Mouse (Mus musculus): Measurements from ENCODE around the gene Wdr34. TPM values are rescaled to one million over a fixed set of nuclear protein-coding genes. Genes with fewer than 3 reads are reported as not detected.

Gene Wdr34
- polyA plus RNA-seq, 1 experiment from 2014 or later = 42.3 TPM

GRCm38 (mm10) chr2:29991962-29992361, 56.7 kb downstream of the Wdr34 start:
- ATAC-seq (ENCODE audit: low FRiP score) = no peak
- no peak overlapping the region for H3K4me2 ChIP-seq
- peaks cover 97% of the 10 kb centered on the region for H3K36me3 ChIP-seq (replicated peaks)
- H3K27me3 ChIP-seq = no peaks in the 10 kb centered on the region
- H3K4me3 ChIP-seq (replicated peaks) = no peak overlapping the region
- H3K27ac ChIP-seq = no peak overlapping the region
- H3K9me3 ChIP-seq = no peaks in the 10 kb centered on the region
- WGBS = 54% methylated on average over 2 of the region's 2 CpGs
- H3K4me1 ChIP-seq = no peaks in the 10 kb centered on the region
- no peak overlapping the region for H3K9ac ChIP-seq

Small RNA genes lying within 50 kb of the gene (microRNA-seq; reads per million reads assigned to microRNA genes)
- 1.9 reads per million for gene Mir6997

Other genes with a start within 250 kb of the Wdr34 start
- 16.5 and 19.4 TPM in 2 replicates for gene Slc27a4, start 246.2 kb downstream of the Wdr34 start, polyA plus RNA-seq (2016; fragmentation: Nextera tagmentation; extraction: Ambion mirVana)
- 13.6 and 14.9 TPM in 2 replicates for gene Urm1, start 228.8 kb downstream of the Wdr34 start, polyA plus RNA-seq (2016; fragmentation: Nextera tagmentation; extraction: Ambion mirVana)
- gene Cercam, start 179.7 kb downstream of the Wdr34 start, polyA plus RNA-seq (2016; fragmentation: Nextera tagmentation; extraction: Ambion mirVana) = 9.4 and 10.1 TPM in 2 replicates
- gene Odf2, start 159.7 kb downstream of the Wdr34 start, polyA plus RNA-seq (2016; fragmentation: Nextera tagmentation; extraction: Ambion mirVana) = 118 and 133 TPM in 2 replicates
- gene Gle1, start 113.5 kb downstream of the Wdr34 start, polyA plus RNA-seq (2016; fragmentation: Nextera tagmentation; extraction: Ambion mirVana) = 77.6 and 79.7 TPM in 2 replicates
- 160 and 173 TPM in 2 replicates for gene Sptan1, start 83.3 kb downstream of the Wdr34 start, polyA plus RNA-seq (2016; fragmentation: Nextera tagmentation; extraction: Ambion mirVana)
- 774 and 776 TPM in 2 replicates for gene Set, start 8.5 kb upstream of the Wdr34 start, polyA plus RNA-seq (2016; fragmentation: Nextera tagmentation; extraction: Ambion mirVana)
- gene Pkn3, start 28.8 kb upstream of the Wdr34 start, polyA plus RNA-seq (2016; fragmentation: Nextera tagmentation; extraction: Ambion mirVana) = 10.3 TPM in 2 replicates
- gene Zdhhc12, start 44.8 kb upstream of the Wdr34 start, polyA plus RNA-seq (2016; fragmentation: Nextera tagmentation; extraction: Ambion mirVana) = 22.9 TPM in 2 replicates
- gene Zer1, start 75.7 kb upstream of the Wdr34 start, polyA plus RNA-seq (2016; fragmentation: Nextera tagmentation; extraction: Ambion mirVana) = 9.2 and 9.5 TPM in 2 replicates
- 8.3 and 14.0 TPM in 2 replicates for gene Tbc1d13, start 84.9 kb upstream of the Wdr34 start, polyA plus RNA-seq (2016; fragmentation: Nextera tagmentation; extraction: Ambion mirVana)
- 9.7 and 13.4 TPM in 2 replicates for gene Endog, start 122.6 kb upstream of the Wdr34 start, polyA plus RNA-seq (2016; fragmentation: Nextera tagmentation; extraction: Ambion mirVana)
- 67.0 and 69.2 TPM in 2 replicates for gene Spout1, start 129.6 kb upstream of the Wdr34 start, polyA plus RNA-seq (2016; fragmentation: Nextera tagmentation; extraction: Ambion mirVana)
- 9.0 and 9.4 TPM in 2 replicates for gene Kyat1, start 157.0 kb upstream of the Wdr34 start, polyA plus RNA-seq (2016; fragmentation: Nextera tagmentation; extraction: Ambion mirVana)
- 22.8 and 35.9 TPM in 2 replicates for gene Lrrc8a, start 188.8 kb upstream of the Wdr34 start, polyA plus RNA-seq (2016; fragmentation: Nextera tagmentation; extraction: Ambion mirVana)
- gene Gm28035, start 191.7 kb upstream of the Wdr34 start, polyA plus RNA-seq (2016; fragmentation: Nextera tagmentation; extraction: Ambion mirVana) = 0.29 and 0.64 TPM in 2 replicates
- 5.0 and 5.4 TPM in 2 replicates for gene Phyhd1, start 217.3 kb upstream of the Wdr34 start, polyA plus RNA-seq (2016; fragmentation: Nextera tagmentation; extraction: Ambion mirVana)
- not detected in 2 replicates for gene Gm28038, start 232.2 kb upstream of the Wdr34 start, polyA plus RNA-seq (2016; fragmentation: Nextera tagmentation; extraction: Ambion mirVana)
- 25.4 and 25.6 TPM in 2 replicates for gene Dolk, start 237.5 kb upstream of the Wdr34 start, polyA plus RNA-seq (2016; fragmentation: Nextera tagmentation; extraction: Ambion mirVana)
- 42.3 and 47.0 TPM in 2 replicates for gene Nup188, start 237.5 kb upstream of the Wdr34 start, polyA plus RNA-seq (2016; fragmentation: Nextera tagmentation; extraction: Ambion mirVana)

All from forebrain, embryonic 12.5 days (tissue).